Mouse (Mus musculus) frontal cortex, adult (tissue): ENCODE results near the gene Extl1.
"Not testable (repeated sequence)": the region's sequence is repeated elsewhere in the genome, so short reads cannot be mapped to it uniquely, and the experiment has no call there.

Experiments used
- ATAC-seq: cut with Nextera tagmentation; 2 replicates; pipeline ENCODE4 v1.9.2; 2017; ENCODE audit warnings: mild to moderate bottlenecking, moderate library complexity, mixed read lengths; ENCODE audit not compliant: low TSS enrichment

The Extl1 gene

GRCm38 (mm10) chr4:134383750-134384149, at the start of gene Extl1:
Gene Extl1, minus strand, starts transcription at chr4:134383850.
- not testable (repeated sequence) for ATAC-seq

- peak; percentile 25; the same call in 1 of the 2 replicates for ATAC-seq
Measured at GRCm38 (mm10) chr4:134432686-134433360, 49.2 kb upstream of the Extl1 start.

GRCm38 (mm10) chr4:134430381-134431004, 46.8 kb upstream of the Extl1 start:
- peak; percentile 77 for ATAC-seq

GRCm38 (mm10) chr4:134425088-134425487, 41.4 kb upstream of the Extl1 start:
- peak; percentile 76 for ATAC-seq

GRCm38 (mm10) chr4:134423949-134424348, 40.3 kb upstream of the Extl1 start:
- ATAC-seq, result no peak

- ATAC-seq, result no peak
Measured at GRCm38 (mm10) chr4:134421971-134422370, 38.3 kb upstream of the Extl1 start.

- no peak for ATAC-seq
Measured at GRCm38 (mm10) chr4:134417111-134417510, 33.5 kb upstream of the Extl1 start.

- peak; percentile 89 for ATAC-seq
Measured at GRCm38 (mm10) chr4:134416602-134417001, 33.0 kb upstream of the Extl1 start.

GRCm38 (mm10) chr4:134416177-134416576, 32.5 kb upstream of the Extl1 start:
- peak; percentile 48 for ATAC-seq

- ATAC-seq, result no peak
Measured at GRCm38 (mm10) chr4:134409286-134409685, 25.6 kb upstream of the Extl1 start.

GRCm38 (mm10) chr4:134403721-134404120, 20.1 kb upstream of the Extl1 start:
- ATAC-seq, result no peak

GRCm38 (mm10) chr4:134402571-134403262, 19.1 kb upstream of the Extl1 start:
- ATAC-seq, result no peak

GRCm38 (mm10) chr4:134401856-134402570, 18.4 kb upstream of the Extl1 start:
- no peak for ATAC-seq

- peak; percentile 31; the same call in 1 of the 2 replicates for ATAC-seq
Measured at GRCm38 (mm10) chr4:134401181-134401661, 17.6 kb upstream of the Extl1 start.

GRCm38 (mm10) chr4:134400206-134400605, 16.6 kb upstream of the Extl1 start:
- ATAC-seq, result no peak

GRCm38 (mm10) chr4:134397732-134398131, 14.1 kb upstream of the Extl1 start:
- ATAC-seq, result no peak

GRCm38 (mm10) chr4:134397121-134397520, 13.5 kb upstream of the Extl1 start:
- no peak for ATAC-seq

GRCm38 (mm10) chr4:134395977-134396825, 12.6 kb upstream of the Extl1 start, which contains the start of gene Pafah2:
Gene Pafah2, plus strand, starts transcription at chr4:134396320.
- ATAC-seq, result peak; percentile 95

GRCm38 (mm10) chr4:134395142-134395541, 11.5 kb upstream of the Extl1 start:
- no peak for ATAC-seq

GRCm38 (mm10) chr4:134393026-134393425, 9.4 kb upstream of the Extl1 start:
- ATAC-seq, result no peak

GRCm38 (mm10) chr4:134392595-134392994, 8.9 kb upstream of the Extl1 start:
- ATAC-seq, result peak; percentile 50; the same call in 1 of the 2 replicates
